Mouse (Mus musculus): ENCODE measurements around the gene Nek5.

DNA sequence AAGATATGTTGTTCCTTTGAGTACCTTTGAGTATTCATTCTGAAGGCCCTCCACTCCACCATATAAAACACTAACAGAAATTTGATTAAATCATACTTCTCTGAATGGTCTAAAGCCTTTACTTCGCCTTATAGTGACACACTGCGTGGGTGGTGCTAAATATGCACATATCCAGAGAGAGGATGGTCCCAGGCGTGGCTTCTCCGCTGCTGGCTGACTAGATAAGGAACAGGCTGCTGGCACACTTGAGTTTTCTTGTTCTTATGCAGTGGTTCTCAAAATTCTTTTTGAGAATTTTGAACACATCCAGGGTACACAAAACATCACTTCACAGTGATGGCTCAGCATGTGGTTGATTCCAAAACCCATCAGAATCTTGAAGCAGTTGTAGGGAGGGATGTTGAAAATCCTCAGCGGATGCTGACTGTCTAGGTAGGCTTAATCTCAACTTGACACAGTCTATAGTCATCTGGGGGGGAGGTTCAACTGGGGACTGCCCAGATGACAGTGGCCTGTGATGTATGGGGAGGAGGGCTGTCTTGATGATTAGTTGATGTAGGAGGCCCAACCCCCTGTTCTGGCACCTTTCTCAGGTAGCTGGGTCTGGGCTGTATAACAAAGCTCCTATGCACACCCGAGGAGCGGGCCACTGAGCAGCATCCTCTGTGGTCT, 9.4 kb upstream of the Nek5 start:
- TF ChIP-seq CTCF (IDR thresholded peaks at IDR 0.05; ENCODE audit: low read depth, low read length), result no peak
- TF ChIP-seq POLR2A (IDR thresholded peaks at IDR 0.05; ENCODE audit: borderline replicate concordance, low read depth, low read length), result no peak
